Mouse (Mus musculus): ENCODE measurements at regions not wholly inside any gene's neighbourhood (a gene's known extent, or its start where the extent isn't known, plus 50 kb on each side); places are given as distances from the start of the nearest gene placed in this dataset.

- no peak overlapping the region for H3K4me2 ChIP-seq (ENCODE audit: low read depth)
Observed at GRCm38 (mm10) chr17:7677301-7677700, 149.8 kb downstream of the Fndc1 start.

GRCm38 (mm10) chr17:7676776-7677175 lies 150.3 kb downstream of the Fndc1 start:
- H3K36me3 ChIP-seq (ENCODE audit: control insufficient read depth, insufficient read depth) = no peaks in the 10 kb centered on the region

More at GRCm38 (mm10) chr17:7677301-7677700, 149.8 kb downstream of the Fndc1 start:
- Histone ChIP-seq H3K36me3 (ENCODE audit: control insufficient read depth, insufficient read depth) (no peaks in the 10 kb centered on the region), H3K79me2 (ENCODE audit: control insufficient read depth, insufficient read depth) (no peaks in the 10 kb centered on the region), H3ac (ENCODE audit: control insufficient read depth, insufficient read length) (no peak overlapping the region), H3K4me3 (no peak overlapping the region), H3K27me3 (ENCODE audit: control insufficient read depth, insufficient read depth, insufficient read length) (no peaks in the 10 kb centered on the region)
- TF ChIP-seq TCF3 (IDR thresholded peaks at IDR 0.05; ENCODE audit: insufficient read length, low read depth) = no peak
- TF ChIP-seq MYOG (IDR thresholded peaks at IDR 0.05; ENCODE audit: control insufficient read depth in 1 of 3, insufficient read depth in 1 of 3, insufficient read length in 2 of 3, low read depth in 2 of 3) = no peak
- TF ChIP-seq POLR2A (IDR thresholded peaks at IDR 0.05; ENCODE audit: insufficient read length, low read depth) = no peak
- TF ChIP-seq TCF12 (IDR thresholded peaks at IDR 0.05; ENCODE audit: insufficient read depth, poor library complexity, severe bottlenecking) = no peak
- TF ChIP-seq MAX (IDR thresholded peaks at IDR 0.05; ENCODE audit: low read depth) = no peak
- no peak for TF ChIP-seq POLR2AphosphoS2 (IDR thresholded peaks at IDR 0.05; ENCODE audit: insufficient read length, low read depth)
- TF ChIP-seq REST (IDR thresholded peaks at IDR 0.05; ENCODE audit: insufficient read depth, insufficient read length) = no peak
- no peak for TF ChIP-seq CEBPB (IDR thresholded peaks at IDR 0.05; ENCODE audit: insufficient read depth, poor library complexity, severe bottlenecking)
- no peak for TF ChIP-seq MYOD1 (IDR thresholded peaks at IDR 0.05; ENCODE audit: control insufficient read depth in 1 of 3, insufficient read length in 2 of 3, low read depth in 2 of 3)
- no peak for TF ChIP-seq USF1 (IDR thresholded peaks at IDR 0.05; ENCODE audit: low read depth)
- no peak for TF ChIP-seq SRF (IDR thresholded peaks at IDR 0.05; ENCODE audit: control insufficient read depth, insufficient read length, low read depth)
- no peak for TF ChIP-seq E2F4 (IDR thresholded peaks at IDR 0.05; ENCODE audit: insufficient read depth)

GRCm38 (mm10) chr17:7674511-7674910 lies 152.6 kb downstream of the Fndc1 start:
- Histone ChIP-seq H3K79me2 (ENCODE audit: control insufficient read depth, insufficient read depth) (no peaks in the 10 kb centered on the region), H3K4me3 (no peak overlapping the region), H3K27me3 (ENCODE audit: control insufficient read depth, insufficient read depth, insufficient read length) (no peaks in the 10 kb centered on the region), H3ac (ENCODE audit: control insufficient read depth, insufficient read length) (no peak overlapping the region), H3K4me2 (ENCODE audit: low read depth) (no peak overlapping the region), H3K36me3 (ENCODE audit: control insufficient read depth, insufficient read depth) (no peaks in the 10 kb centered on the region)
- TF ChIP-seq CEBPB (IDR thresholded peaks at IDR 0.05; ENCODE audit: insufficient read depth, poor library complexity, severe bottlenecking) (no peak), SRF (IDR thresholded peaks at IDR 0.05; ENCODE audit: control insufficient read depth, insufficient read length, low read depth) (no peak), TCF3 (IDR thresholded peaks at IDR 0.05; ENCODE audit: insufficient read length, low read depth) (no peak), POLR2A (IDR thresholded peaks at IDR 0.05; ENCODE audit: insufficient read length, low read depth) (no peak), POLR2AphosphoS2 (IDR thresholded peaks at IDR 0.05; ENCODE audit: insufficient read length, low read depth) (no peak), USF1 (IDR thresholded peaks at IDR 0.05; ENCODE audit: low read depth) (no peak), TCF12 (IDR thresholded peaks at IDR 0.05; ENCODE audit: insufficient read depth, poor library complexity, severe bottlenecking) (no peak)

More at GRCm38 (mm10) chr17:7676776-7677175, 150.3 kb downstream of the Fndc1 start:
- Histone ChIP-seq H3K4me3 (no peak overlapping the region), H3K27me3 (ENCODE audit: control insufficient read depth, insufficient read depth, insufficient read length) (no peaks in the 10 kb centered on the region), H3ac (ENCODE audit: control insufficient read depth, insufficient read length) (no peak overlapping the region), H3K4me2 (ENCODE audit: low read depth) (no peak overlapping the region), H3K79me2 (ENCODE audit: control insufficient read depth, insufficient read depth) (no peaks in the 10 kb centered on the region)
- TF ChIP-seq TCF3 (IDR thresholded peaks at IDR 0.05; ENCODE audit: insufficient read length, low read depth) = no peak
- no peak for TF ChIP-seq CEBPB (IDR thresholded peaks at IDR 0.05; ENCODE audit: insufficient read depth, poor library complexity, severe bottlenecking)
- no peak for TF ChIP-seq MYOG (IDR thresholded peaks at IDR 0.05; ENCODE audit: control insufficient read depth in 1 of 3, insufficient read depth in 1 of 3, insufficient read length in 2 of 3, low read depth in 2 of 3)
- no peak for TF ChIP-seq MYOD1 (IDR thresholded peaks at IDR 0.05; ENCODE audit: control insufficient read depth in 1 of 3, insufficient read length in 2 of 3, low read depth in 2 of 3)
- TF ChIP-seq POLR2A (IDR thresholded peaks at IDR 0.05; ENCODE audit: insufficient read length, low read depth) = no peak
- no peak for TF ChIP-seq POLR2AphosphoS2 (IDR thresholded peaks at IDR 0.05; ENCODE audit: insufficient read length, low read depth)
- TF ChIP-seq USF1 (IDR thresholded peaks at IDR 0.05; ENCODE audit: low read depth) = no peak
- TF ChIP-seq E2F4 (IDR thresholded peaks at IDR 0.05; ENCODE audit: insufficient read depth) = no peak
- no peak for TF ChIP-seq REST (IDR thresholded peaks at IDR 0.05; ENCODE audit: insufficient read depth, insufficient read length)
- TF ChIP-seq SRF (IDR thresholded peaks at IDR 0.05; ENCODE audit: control insufficient read depth, insufficient read length, low read depth) = no peak
- TF ChIP-seq TCF12 (IDR thresholded peaks at IDR 0.05; ENCODE audit: insufficient read depth, poor library complexity, severe bottlenecking) = no peak
- TF ChIP-seq MAX (IDR thresholded peaks at IDR 0.05; ENCODE audit: low read depth) = no peak

- Histone ChIP-seq H3ac (ENCODE audit: control insufficient read depth, insufficient read length) (no peak overlapping the region), H3K4me2 (ENCODE audit: low read depth) (no peak overlapping the region), H3K36me3 (ENCODE audit: control insufficient read depth, insufficient read depth) (no peaks in the 10 kb centered on the region), H3K27me3 (ENCODE audit: control insufficient read depth, insufficient read depth, insufficient read length) (no peaks in the 10 kb centered on the region), H3K4me3 (no peak overlapping the region), H3K79me2 (ENCODE audit: control insufficient read depth, insufficient read depth) (no peaks in the 10 kb centered on the region)
- TF ChIP-seq REST (IDR thresholded peaks at IDR 0.05; ENCODE audit: insufficient read depth, insufficient read length) (no peak), MYOD1 (IDR thresholded peaks at IDR 0.05; ENCODE audit: control insufficient read depth in 1 of 3, insufficient read length in 2 of 3, low read depth in 2 of 3) (no peak), CEBPB (IDR thresholded peaks at IDR 0.05; ENCODE audit: insufficient read depth, poor library complexity, severe bottlenecking) (no peak), POLR2A (IDR thresholded peaks at IDR 0.05; ENCODE audit: insufficient read length, low read depth) (no peak), E2F4 (IDR thresholded peaks at IDR 0.05; ENCODE audit: insufficient read depth) (no peak), POLR2AphosphoS2 (IDR thresholded peaks at IDR 0.05; ENCODE audit: insufficient read length, low read depth) (no peak), MAX (IDR thresholded peaks at IDR 0.05; ENCODE audit: low read depth) (no peak), USF1 (IDR thresholded peaks at IDR 0.05; ENCODE audit: low read depth) (no peak), SRF (IDR thresholded peaks at IDR 0.05; ENCODE audit: control insufficient read depth, insufficient read length, low read depth) (no peak), TCF3 (IDR thresholded peaks at IDR 0.05; ENCODE audit: insufficient read length, low read depth) (no peak), TCF12 (IDR thresholded peaks at IDR 0.05; ENCODE audit: insufficient read depth, poor library complexity, severe bottlenecking) (no peak), MYOG (IDR thresholded peaks at IDR 0.05; ENCODE audit: control insufficient read depth in 1 of 3, insufficient read depth in 1 of 3, insufficient read length in 2 of 3, low read depth in 2 of 3) (no peak)
Observed at GRCm38 (mm10) chr17:7667826-7668225, 159.3 kb downstream of the Fndc1 start.

Data from myocyte (in vitro differentiated cells).